Mouse (Mus musculus): ENCODE measurements around the gene Drd3. TPM values are rescaled to one million over a fixed set of nuclear protein-coding genes. Genes with fewer than 3 reads are reported as not detected.

The Drd3 gene
- total RNA-seq, 1 experiment, result 0.45 TPM

DNA sequence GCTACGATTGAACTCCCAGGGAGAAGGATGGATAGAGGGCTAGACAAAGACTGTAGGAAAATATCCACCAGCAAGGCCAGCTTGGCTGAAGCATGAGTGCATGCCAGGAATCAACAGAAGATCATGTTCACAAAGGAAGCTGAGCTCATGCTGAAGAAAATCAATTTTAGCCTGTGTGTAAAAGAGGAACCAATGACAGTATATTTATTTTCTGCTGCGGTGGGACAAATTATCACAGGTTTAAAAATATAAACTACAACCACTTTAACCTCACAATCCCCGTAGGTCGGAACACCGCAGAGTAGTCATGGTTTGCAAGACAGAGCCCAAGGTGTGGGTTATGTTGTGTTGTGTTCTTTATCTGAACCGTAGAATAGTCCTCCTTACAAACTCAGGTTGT is 50.5 kb downstream of the Drd3 start:
- Histone ChIP-seq H3K36me3 (ENCODE audit: control insufficient read depth, insufficient read depth, low read length, poor library complexity, severe bottlenecking) (no peaks in the 10 kb centered on the region), H3K27ac (ENCODE audit: insufficient read depth, low read depth, low read length, poor library complexity, severe bottlenecking) (no peak overlapping the region), H3K9ac (ENCODE audit: insufficient read depth, low read depth, low read length, poor library complexity, severe bottlenecking) (no peak overlapping the region), H3K4me1 (ENCODE audit: control insufficient read depth in 2 of 2, insufficient read depth in 2 of 2, low read length in 2 of 2, poor library complexity in 1 of 2) (peaks cover 3 to 12% of the 10 kb centered on the region in 2 experiments), H3K9me3 (ENCODE audit: control insufficient read depth, insufficient read depth, low read depth, low read length) (no peaks in the 10 kb centered on the region), H3K4me3 (ENCODE audit: insufficient read depth in 1 of 2, low read depth in 1 of 2, low read length in 2 of 2, poor library complexity in 1 of 2, severe bottlenecking in 1 of 2) (no peak overlapping the region)
- in situ Hi-C loops (cut with MboI; ENCODE audit: low sequenced_read_pairs in 2 of 2, unreplicated experiment in 2 of 2), result no loop called here
- TF ChIP-seq ZNF384 (IDR thresholded peaks at IDR 0.05; ENCODE audit: low read depth, low read length), result no peak
- TF ChIP-seq CHD2 (IDR thresholded peaks at IDR 0.05; ENCODE audit: low read depth, low read length), result no peak
- no peak for TF ChIP-seq HCFC1 (IDR thresholded peaks at IDR 0.05; ENCODE audit: borderline replicate concordance, insufficient read depth, low read length)
- no peak for TF ChIP-seq ZC3H11A (IDR thresholded peaks at IDR 0.05; ENCODE audit: borderline replicate concordance, low read depth, low read length)
- TF ChIP-seq MAFK (IDR thresholded peaks at IDR 0.05; ENCODE audit: insufficient read depth, low read depth, low read length), result no peak
- DNase-seq (ENCODE audit: low read depth, low spot score), result no peak

- in situ Hi-C loops (cut with MboI; ENCODE audit: low sequenced_read_pairs in 2 of 2, unreplicated experiment in 2 of 2), result no loop called here
- Histone ChIP-seq H3K4me3 (ENCODE audit: insufficient read depth in 1 of 2, low read depth in 1 of 2, low read length in 2 of 2, poor library complexity in 1 of 2, severe bottlenecking in 1 of 2) (no peak overlapping the region), H3K27ac (ENCODE audit: insufficient read depth, low read depth, low read length, poor library complexity, severe bottlenecking) (no peak overlapping the region)
These were observed 53.2 kb downstream of the Drd3 start for GRCm38 (mm10) chr16:43807048-43807447.

DNA sequence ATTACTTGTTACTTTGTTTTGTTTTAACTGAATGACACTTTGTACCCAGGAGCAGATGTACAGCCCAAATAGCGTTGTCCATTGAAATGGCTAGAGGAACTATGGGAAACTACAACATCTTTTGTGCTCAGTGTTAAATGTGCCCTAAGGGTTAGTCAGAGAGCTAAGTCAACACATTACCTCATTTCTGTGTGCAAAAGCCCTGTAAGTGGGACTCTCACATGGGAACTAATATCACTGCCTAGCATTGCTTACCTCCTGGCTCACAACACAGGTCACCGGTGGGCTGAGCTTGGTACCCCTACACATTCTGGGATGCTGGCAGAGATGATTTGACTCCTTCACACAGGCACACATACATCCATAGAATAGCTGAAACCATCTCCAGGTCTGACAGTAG is 55.6 kb downstream of the Drd3 start:
- TF ChIP-seq MAFK (IDR thresholded peaks at IDR 0.05; ENCODE audit: insufficient read depth, low read depth, low read length) (no peak), ZC3H11A (IDR thresholded peaks at IDR 0.05; ENCODE audit: borderline replicate concordance, low read depth, low read length) (no peak), CHD2 (IDR thresholded peaks at IDR 0.05; ENCODE audit: low read depth, low read length) (no peak), ZNF384 (IDR thresholded peaks at IDR 0.05; ENCODE audit: low read depth, low read length) (no peak), HCFC1 (IDR thresholded peaks at IDR 0.05; ENCODE audit: borderline replicate concordance, insufficient read depth, low read length) (no peak)
- in situ Hi-C loops (cut with MboI; ENCODE audit: low sequenced_read_pairs in 2 of 2, unreplicated experiment in 2 of 2), result no loop called here
- DNase-seq (ENCODE audit: low read depth, low spot score), result no peak
- Histone ChIP-seq H3K9me3 (ENCODE audit: control insufficient read depth, insufficient read depth, low read depth, low read length) (no peaks in the 10 kb centered on the region), H3K4me3 (ENCODE audit: insufficient read depth in 1 of 2, low read depth in 1 of 2, low read length in 2 of 2, poor library complexity in 1 of 2, severe bottlenecking in 1 of 2) (no peak overlapping the region), H3K27ac (ENCODE audit: insufficient read depth, low read depth, low read length, poor library complexity, severe bottlenecking) (no peak overlapping the region), H3K9ac (ENCODE audit: insufficient read depth, low read depth, low read length, poor library complexity, severe bottlenecking) (no peak overlapping the region), H3K36me3 (ENCODE audit: control insufficient read depth, insufficient read depth, low read length, poor library complexity, severe bottlenecking) (no peaks in the 10 kb centered on the region), H3K4me1 (ENCODE audit: control insufficient read depth in 2 of 2, insufficient read depth in 2 of 2, low read length in 2 of 2, poor library complexity in 1 of 2) (peaks cover 0 to 2% of the 10 kb centered on the region in 2 experiments; a peak in 1 of 4 replicates)

More at GRCm38 (mm10) chr16:43807048-43807447, 53.2 kb downstream of the Drd3 start:
- peaks cover 0 to 2% of the 10 kb centered on the region in 2 experiments; a peak in 1 of 4 replicates for H3K4me1 ChIP-seq (ENCODE audit: control insufficient read depth in 2 of 2, insufficient read depth in 2 of 2, low read length in 2 of 2, poor library complexity in 1 of 2)
- no peaks in the 10 kb centered on the region for H3K36me3 ChIP-seq (ENCODE audit: control insufficient read depth, insufficient read depth, low read length, poor library complexity, severe bottlenecking)
- no peak overlapping the region for H3K9ac ChIP-seq (ENCODE audit: insufficient read depth, low read depth, low read length, poor library complexity, severe bottlenecking)
- no peaks in the 10 kb centered on the region for H3K9me3 ChIP-seq (ENCODE audit: control insufficient read depth, insufficient read depth, low read depth, low read length)
- no peak for DNase-seq (ENCODE audit: low read depth, low spot score)
- TF ChIP-seq MAFK (IDR thresholded peaks at IDR 0.05; ENCODE audit: insufficient read depth, low read depth, low read length), result no peak
- TF ChIP-seq CHD2 (IDR thresholded peaks at IDR 0.05; ENCODE audit: low read depth, low read length), result no peak
- TF ChIP-seq HCFC1 (IDR thresholded peaks at IDR 0.05; ENCODE audit: borderline replicate concordance, insufficient read depth, low read length), result no peak
- no peak for TF ChIP-seq ZNF384 (IDR thresholded peaks at IDR 0.05; ENCODE audit: low read depth, low read length)
- TF ChIP-seq ZC3H11A (IDR thresholded peaks at IDR 0.05; ENCODE audit: borderline replicate concordance, low read depth, low read length), result no peak

DNA sequence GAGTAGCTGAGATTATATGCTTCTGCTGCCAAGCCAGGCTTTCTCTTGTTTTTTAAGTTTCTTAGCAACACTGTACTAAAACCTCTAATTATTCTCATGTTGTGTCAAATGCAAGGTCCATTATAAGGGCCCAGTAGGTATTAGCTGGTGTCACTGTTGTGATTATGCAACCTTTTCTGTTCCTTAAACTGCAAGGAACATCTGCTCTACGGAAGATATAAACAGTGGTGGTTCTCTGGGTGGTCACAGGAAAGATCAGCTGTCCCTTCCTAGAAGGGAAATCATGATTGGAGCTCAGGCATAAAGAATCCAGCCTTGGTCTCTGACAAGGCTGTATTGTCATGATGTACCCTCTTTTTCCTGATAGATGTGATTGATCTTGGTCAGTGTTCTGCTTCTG is 57.6 kb downstream of the Drd3 start:
- in situ Hi-C loops (cut with MboI; ENCODE audit: low sequenced_read_pairs in 2 of 2, unreplicated experiment in 2 of 2), result no loop called here
- no peak overlapping the region for H3K27ac ChIP-seq (ENCODE audit: insufficient read depth, low read depth, low read length, poor library complexity, severe bottlenecking)
- no peaks in the 10 kb centered on the region for H3K9me3 ChIP-seq (ENCODE audit: control insufficient read depth, insufficient read depth, low read depth, low read length)
- H3K4me3 ChIP-seq (ENCODE audit: insufficient read depth in 1 of 2, low read depth in 1 of 2, low read length in 2 of 2, poor library complexity in 1 of 2, severe bottlenecking in 1 of 2), result no peak overlapping the region
- H3K4me1 ChIP-seq (ENCODE audit: control insufficient read depth in 2 of 2, insufficient read depth in 2 of 2, low read length in 2 of 2, poor library complexity in 1 of 2), result peaks cover 0 to 6% of the 10 kb centered on the region in 2 experiments; a peak in 2 of 4 replicates
- no peak overlapping the region for H3K9ac ChIP-seq (ENCODE audit: insufficient read depth, low read depth, low read length, poor library complexity, severe bottlenecking)
- TF ChIP-seq CHD2 (IDR thresholded peaks at IDR 0.05; ENCODE audit: low read depth, low read length) (no peak), ZC3H11A (IDR thresholded peaks at IDR 0.05; ENCODE audit: borderline replicate concordance, low read depth, low read length) (no peak), MAFK (IDR thresholded peaks at IDR 0.05; ENCODE audit: insufficient read depth, low read depth, low read length) (no peak), HCFC1 (IDR thresholded peaks at IDR 0.05; ENCODE audit: borderline replicate concordance, insufficient read depth, low read length) (no peak), ZNF384 (IDR thresholded peaks at IDR 0.05; ENCODE audit: low read depth, low read length) (no peak)
- DNase-seq (ENCODE audit: low read depth, low spot score), result no peak
- H3K36me3 ChIP-seq (ENCODE audit: control insufficient read depth, insufficient read depth, low read length, poor library complexity, severe bottlenecking), result no peaks in the 10 kb centered on the region

DNA sequence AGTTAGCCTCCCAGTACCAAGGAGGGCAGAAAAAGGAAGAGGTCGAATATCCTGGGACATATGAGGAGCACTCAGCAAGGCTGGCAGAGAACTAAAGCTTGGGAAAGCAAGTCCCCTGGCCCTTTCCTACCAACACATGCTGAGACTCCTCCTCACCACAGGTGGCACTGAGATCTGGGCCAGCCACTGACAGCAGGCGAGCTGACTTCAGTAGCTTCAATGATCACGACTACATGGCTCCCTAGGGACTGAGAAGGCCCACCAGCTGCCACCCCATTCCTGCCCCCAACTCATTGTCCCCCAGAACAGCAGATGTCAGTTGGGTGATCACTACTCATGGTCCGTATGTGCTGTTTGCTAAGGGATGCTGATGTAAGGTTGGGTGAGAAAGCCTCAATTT is 60.8 kb downstream of the Drd3 start:
- Histone ChIP-seq H3K9me3 (ENCODE audit: control insufficient read depth, insufficient read depth, low read depth, low read length) (no peaks in the 10 kb centered on the region), H3K27ac (ENCODE audit: insufficient read depth, low read depth, low read length, poor library complexity, severe bottlenecking) (no peak overlapping the region), H3K9ac (ENCODE audit: insufficient read depth, low read depth, low read length, poor library complexity, severe bottlenecking) (no peak overlapping the region), H3K36me3 (ENCODE audit: control insufficient read depth, insufficient read depth, low read length, poor library complexity, severe bottlenecking) (no peaks in the 10 kb centered on the region), H3K4me1 (ENCODE audit: control insufficient read depth in 2 of 2, insufficient read depth in 2 of 2, low read length in 2 of 2, poor library complexity in 1 of 2) (peaks cover 2 to 10% of the 10 kb centered on the region in 2 experiments; a peak in 3 of 4 replicates), H3K4me3 (ENCODE audit: insufficient read depth in 1 of 2, low read depth in 1 of 2, low read length in 2 of 2, poor library complexity in 1 of 2, severe bottlenecking in 1 of 2) (no peak overlapping the region)
- DNase-seq (ENCODE audit: low read depth, low spot score), result no peak
- in situ Hi-C loops (cut with MboI; ENCODE audit: low sequenced_read_pairs in 2 of 2, unreplicated experiment in 2 of 2), result no loop called here
- no peak for TF ChIP-seq MAFK (IDR thresholded peaks at IDR 0.05; ENCODE audit: insufficient read depth, low read depth, low read length)
- TF ChIP-seq HCFC1 (IDR thresholded peaks at IDR 0.05; ENCODE audit: borderline replicate concordance, insufficient read depth, low read length), result no peak
- TF ChIP-seq ZC3H11A (IDR thresholded peaks at IDR 0.05; ENCODE audit: borderline replicate concordance, low read depth, low read length), result no peak
- TF ChIP-seq ZNF384 (IDR thresholded peaks at IDR 0.05; ENCODE audit: low read depth, low read length), result no peak
- TF ChIP-seq CHD2 (IDR thresholded peaks at IDR 0.05; ENCODE audit: low read depth, low read length), result no peak
